In the genomic region with DNA sequence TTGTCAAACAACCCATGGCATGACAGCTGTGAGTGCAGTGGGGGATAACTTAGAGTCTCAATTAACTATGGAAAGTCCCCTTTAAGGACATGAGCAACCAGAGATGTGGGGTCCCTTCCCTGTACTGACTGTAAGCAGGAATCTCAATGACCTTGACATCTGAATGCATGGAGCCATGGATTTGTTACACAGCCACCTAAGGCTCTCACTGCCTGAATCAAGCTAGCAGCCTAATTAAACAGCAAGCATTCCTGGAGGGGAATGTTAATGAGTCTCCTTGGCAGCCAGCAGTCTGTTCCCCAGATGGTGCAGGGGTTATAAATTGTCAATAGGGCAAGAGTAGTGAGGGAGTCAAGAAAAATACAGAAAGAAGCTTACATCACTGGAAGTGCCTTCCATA, we compare ENCODE assay signal across 11 mouse cellular contexts.
DNase-seq lines count a peak whose midpoint lies in the region; ATAC-seq and TF ChIP-seq lines count a peak whose summit lies in the region.
"Had no signal": no experiment of that assay in that cellular context is flagged by ENCODE, and none has a peak within 500 bp of the region (broad histone marks: within the 10 kb centered on the region; RNA-seq: fewer than 3 reads in every experiment).

No protein-coding gene starts in this region.

- no peak for TF ChIP-seq POLR2A in brain, embryonic 14.5 days (IDR thresholded peaks at IDR 0.05; ENCODE audit: borderline replicate concordance, extremely low read depth, insufficient read depth, insufficient read length, poor library complexity, severe bottlenecking)

- H3K9ac ChIP-seq in kidney, embryonic 15.5 days: no peak overlapping the region
- no peak overlapping the region for H3K9ac ChIP-seq in hindbrain, embryonic 12.5 days
- no peak overlapping the region for H3K9ac ChIP-seq in midbrain, embryonic 16.5 days (ENCODE audit: low read depth, low read length)
- H3K9ac ChIP-seq: heart, embryonic 13.5 days had no signal

- DNase-seq in kidney, adult 11 months: peak; percentile 27
- DNase-seq in brain, embryonic 14.5 days (ENCODE audit: low read depth): peak; percentile 92
- no peak for DNase-seq in gastrocnemius, adult 8-10 months (ENCODE audit: low spot score in 2 of 2)
- no peak for DNase-seq in urinary bladder, postnatal 25 days (ENCODE audit: low spot score)
- DNase-seq in gastrocnemius, postnatal 10 days: no peak
- DNase-seq: adrenal gland, postnatal 25 days; lung, postnatal 10 days had no signal

- no peak for TF ChIP-seq CTCF in brain, embryonic 14.5 days (IDR thresholded peaks at IDR 0.05; ENCODE audit: borderline replicate concordance, extremely low read depth, insufficient read depth, insufficient read length)

- H3K27ac ChIP-seq in kidney, embryonic 15.5 days: no peak overlapping the region
- H3K27ac ChIP-seq in hindbrain, embryonic 12.5 days: peak overlapping the region; percentile 17; the same call in 1 of the 2 replicates
- H3K27ac ChIP-seq in midbrain, embryonic 16.5 days (ENCODE audit: low read length): no peak overlapping the region
- H3K27ac ChIP-seq: heart, embryonic 13.5 days had no signal

- no peaks in the 10 kb centered on the region for H3K9me3 ChIP-seq in kidney, embryonic 15.5 days (replicated peaks)
- no peaks in the 10 kb centered on the region for H3K9me3 ChIP-seq in hindbrain, embryonic 12.5 days (replicated peaks)
- no peaks in the 10 kb centered on the region for H3K9me3 ChIP-seq in midbrain, embryonic 16.5 days (replicated peaks; ENCODE audit: control insufficient read depth, low read length, poor library complexity, severe bottlenecking)
- H3K9me3 ChIP-seq: heart, embryonic 13.5 days had no signal

- no peaks in the 10 kb centered on the region for H3K4me1 ChIP-seq in kidney, embryonic 15.5 days
- H3K4me1 ChIP-seq in hindbrain, embryonic 12.5 days: peaks cover 4% of the 10 kb centered on the region
- H3K4me1 ChIP-seq in midbrain, embryonic 16.5 days (ENCODE audit: control insufficient read depth, insufficient read depth, low read length): no peaks in the 10 kb centered on the region

- no peaks in the 10 kb centered on the region for H3K27me3 ChIP-seq in kidney, embryonic 15.5 days
- no peaks in the 10 kb centered on the region for H3K27me3 ChIP-seq in hindbrain, embryonic 12.5 days
- no peaks in the 10 kb centered on the region for H3K27me3 ChIP-seq in midbrain, embryonic 16.5 days (ENCODE audit: control insufficient read depth, insufficient read depth, low read depth, low read length)
- H3K27me3 ChIP-seq: heart, embryonic 13.5 days had no signal

- ATAC-seq in kidney, embryonic 15.5 days (replicated peaks; ENCODE audit: low FRiP score): no peak
- ATAC-seq in hindbrain, embryonic 12.5 days (ENCODE audit: low FRiP score): peak; percentile 66
- peak; percentile 51; the same call in 1 of the 2 replicates for ATAC-seq in midbrain, embryonic 16.5 days

- no peak overlapping the region for H3K4me2 ChIP-seq in kidney, embryonic 15.5 days
- no peak overlapping the region for H3K4me2 ChIP-seq in hindbrain, embryonic 12.5 days (replicated peaks)
- no peak overlapping the region for H3K4me2 ChIP-seq in midbrain, embryonic 16.5 days (ENCODE audit: low read length)
- H3K4me2 ChIP-seq: heart, embryonic 13.5 days had no signal

- no peaks in the 10 kb centered on the region for H3K36me3 ChIP-seq in kidney, embryonic 15.5 days
- H3K36me3 ChIP-seq in hindbrain, embryonic 12.5 days: no peaks in the 10 kb centered on the region
- no peaks in the 10 kb centered on the region for H3K36me3 ChIP-seq in midbrain, embryonic 16.5 days (ENCODE audit: control insufficient read depth, insufficient read depth, low read length)
- H3K36me3 ChIP-seq: heart, embryonic 13.5 days had no signal

- no peak overlapping the region for H3K4me3 ChIP-seq in kidney, embryonic 15.5 days (replicated peaks)
- H3K4me3 ChIP-seq in hindbrain, embryonic 12.5 days: no peak overlapping the region
- no peak overlapping the region for H3K4me3 ChIP-seq in midbrain, embryonic 16.5 days (ENCODE audit: low read depth, low read length)
- H3K4me3 ChIP-seq: heart, embryonic 13.5 days had no signal

Comparison
In these comparisons a context has a peak if more than half of its experiments do, and no peak if none do; other contexts are left out.
1. DNase-seq: peak in kidney, adult 11 months (single experiment) and brain, embryonic 14.5 days (single experiment); none in gastrocnemius, adult 8-10 months (0 of 2), urinary bladder, postnatal 25 days (single experiment) and gastrocnemius, postnatal 10 days (single experiment).